Mouse (Mus musculus) heart, embryonic 10.5 days (tissue): Measurements from ENCODE around the gene Chst8. TPM values are rescaled to one million over a fixed set of nuclear protein-coding genes. Genes with fewer than 3 reads are reported as not detected.

Source experiments
- DNase-seq: peaks from one replicate; pipeline ENCODE4 v3.0.0-alpha.2; 2017; ENCODE audit warnings: low spot score
- H3K27ac ChIP-seq: fragments of 300-500 bp; sonication (generic); 2 replicates; pipeline ENCODE4 v1.5.1; 2016; ENCODE audit warnings: mild to moderate bottlenecking
- H3K27me3 ChIP-seq: fragments of 300-500 bp; sonication (generic); 2 replicates; pipeline ENCODE4 v1.6.1; 2016; ENCODE audit warnings: mild to moderate bottlenecking; ENCODE audit not compliant: poor library complexity, insufficient read depth, severe bottlenecking
- H3K36me3 ChIP-seq: fragments of 300-500 bp; sonication (generic); 2 replicates; pipeline ENCODE4 v1.6.1; 2016; ENCODE audit warnings: mild to moderate bottlenecking, moderate library complexity
- H3K4me1 ChIP-seq: fragments of 300-500 bp; sonication (generic); 2 replicates; pipeline ENCODE4 v1.6.1; 2016; ENCODE audit warnings: mild to moderate bottlenecking
- H3K4me3 ChIP-seq: fragments of 300-500 bp; sonication (generic); 2 replicates; pipeline ENCODE4 v1.5.1; 2016; ENCODE audit warnings: mild to moderate bottlenecking, moderate library complexity
- H3K9me3 ChIP-seq: fragments of 300-500 bp; sonication (generic); 2 replicates; pipeline ENCODE4 v1.6.1; 2016; ENCODE audit warnings: mild to moderate bottlenecking, moderate library complexity
- WGBS: fragments of 180-500 bp; shearing (Covaris S2); methylation state at CpG from one replicate; pipeline ENCODE4 v1.1.7; 2016; 5-methylcytosine and 5-hydroxymethylcytosine counted together
- polyA plus RNA-seq: library from polyadenylated mRNA; unstranded; fragments of >200 nt; fragmentation: Nextera tagmentation; extraction: Ambion mirVana; gene quantifications from 2 replicates; pipeline ENCODE4 v1.2.1, GENCODE M21; 2016

Gene Chst8
- polyA plus RNA-seq, 1 experiment from 2014 or later: 2.1 TPM

GRCm38 (mm10) chr7:34689028-34689427, 123.5 kb downstream of the Chst8 start:
- DNase-seq: no peak
- 20% methylated on average over 6 of the region's 6 CpGs for WGBS
- no peaks in the 10 kb centered on the region for H3K36me3 ChIP-seq
- peaks cover 11% of the 10 kb centered on the region; the same call in 1 of the 2 replicates for H3K27me3 ChIP-seq
- no peaks in the 10 kb centered on the region for H3K9me3 ChIP-seq
- no peak overlapping the region for H3K4me3 ChIP-seq
- H3K27ac ChIP-seq: no peak overlapping the region
- H3K4me1 ChIP-seq: peaks cover 30% of the 10 kb centered on the region

GRCm38 (mm10) chr7:34685801-34686200, 126.7 kb downstream of the Chst8 start:
- no peaks in the 10 kb centered on the region for H3K36me3 ChIP-seq
- no peaks in the 10 kb centered on the region for H3K9me3 ChIP-seq
- H3K4me3 ChIP-seq: no peak overlapping the region
- DNase-seq: no peak
- peaks cover 23% of the 10 kb centered on the region for H3K4me1 ChIP-seq
- peaks cover 20% of the 10 kb centered on the region; the same call in 1 of the 2 replicates for H3K27me3 ChIP-seq
- 41% methylated on average over 7 of the region's 7 CpGs for WGBS
- H3K27ac ChIP-seq: no peak overlapping the region

DNA sequence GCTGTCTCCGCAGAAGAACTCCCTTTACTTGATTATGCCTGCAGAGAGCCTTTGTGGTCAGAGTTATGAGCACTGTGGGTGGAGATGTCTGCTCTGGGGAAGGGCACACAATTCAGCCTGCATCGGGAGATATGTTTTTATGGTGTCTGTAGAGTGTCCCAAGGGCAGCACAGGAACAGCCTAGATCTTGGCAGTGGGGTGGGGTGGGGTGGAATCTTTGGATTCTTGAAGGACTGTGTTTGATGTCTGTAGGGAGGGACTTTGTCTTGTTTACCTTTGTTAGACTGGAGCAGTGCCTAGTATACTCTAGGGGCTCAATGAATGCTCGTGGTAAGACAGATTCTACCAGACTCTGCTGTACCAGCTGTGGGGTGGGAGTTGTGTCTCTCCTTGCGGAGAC, 127.3 kb downstream of the Chst8 start:
- 62% methylated on average over 4 of the region's 4 CpGs for WGBS
- peaks cover 20% of the 10 kb centered on the region for H3K4me1 ChIP-seq
- H3K36me3 ChIP-seq: no peaks in the 10 kb centered on the region
- H3K9me3 ChIP-seq: no peaks in the 10 kb centered on the region
- peaks cover 20% of the 10 kb centered on the region; the same call in 1 of the 2 replicates for H3K27me3 ChIP-seq
- DNase-seq: no peak
- no peak overlapping the region for H3K4me3 ChIP-seq
- no peak overlapping the region for H3K27ac ChIP-seq

- Histone ChIP-seq H3K36me3 (no peaks in the 10 kb centered on the region), H3K4me3 (no peak overlapping the region), H3K4me1 (peaks cover 8% of the 10 kb centered on the region), H3K27ac (no peak overlapping the region), H3K9me3 (no peaks in the 10 kb centered on the region), H3K27me3 (peaks cover 16% of the 10 kb centered on the region)
- no peak for DNase-seq
- 40% methylated on average over 15 of the region's 15 CpGs for WGBS
Measured at GRCm38 (mm10) chr7:34680771-34681421, 131.6 kb downstream of the Chst8 start.

GRCm38 (mm10) chr7:34679886-34680285, 132.6 kb downstream of the Chst8 start:
- H3K9me3 ChIP-seq: no peaks in the 10 kb centered on the region
- WGBS: 71% methylated on average over 2 of the region's 2 CpGs

GRCm38 (mm10) chr7:34675831-34676514, 136.5 kb downstream of the Chst8 start:
- DNase-seq: peak; percentile 82
- Histone ChIP-seq H3K36me3 (no peaks in the 10 kb centered on the region), H3K4me1 (peaks cover 13% of the 10 kb centered on the region), H3K27ac (no peak overlapping the region), H3K4me3 (peak overlapping the region; percentile 45), H3K9me3 (no peaks in the 10 kb centered on the region), H3K27me3 (peaks cover 44% of the 10 kb centered on the region)
- WGBS: 10% methylated on average over 33 of the region's 33 CpGs

More at GRCm38 (mm10) chr7:34679886-34680285, 132.6 kb downstream of the Chst8 start:
- peaks cover 27% of the 10 kb centered on the region for H3K27me3 ChIP-seq
- DNase-seq: no peak
- no peak overlapping the region for H3K4me3 ChIP-seq
- no peak overlapping the region for H3K27ac ChIP-seq
- peaks cover 15% of the 10 kb centered on the region for H3K4me1 ChIP-seq
- H3K36me3 ChIP-seq: no peaks in the 10 kb centered on the region

- DNase-seq: no peak
- WGBS: 15% methylated on average over 42 of the region's 42 CpGs
- Histone ChIP-seq H3K27me3 (peaks cover 44% of the 10 kb centered on the region), H3K4me3 (peak overlapping the region; percentile 45), H3K27ac (no peak overlapping the region), H3K36me3 (no peaks in the 10 kb centered on the region), H3K9me3 (no peaks in the 10 kb centered on the region), H3K4me1 (peaks cover 8% of the 10 kb centered on the region)
Measured at GRCm38 (mm10) chr7:34675120-34675790, 137.3 kb downstream of the Chst8 start.

- WGBS: 67% methylated on average over 4 of the region's 4 CpGs
- peaks cover 40% of the 10 kb centered on the region for H3K27me3 ChIP-seq
- H3K27ac ChIP-seq: no peak overlapping the region
- no peaks in the 10 kb centered on the region for H3K36me3 ChIP-seq
- DNase-seq: no peak
- peaks cover 19% of the 10 kb centered on the region for H3K4me1 ChIP-seq
- no peak overlapping the region for H3K4me3 ChIP-seq
- no peaks in the 10 kb centered on the region for H3K9me3 ChIP-seq
Measured at GRCm38 (mm10) chr7:34672916-34673315, 139.6 kb downstream of the Chst8 start.

DNA sequence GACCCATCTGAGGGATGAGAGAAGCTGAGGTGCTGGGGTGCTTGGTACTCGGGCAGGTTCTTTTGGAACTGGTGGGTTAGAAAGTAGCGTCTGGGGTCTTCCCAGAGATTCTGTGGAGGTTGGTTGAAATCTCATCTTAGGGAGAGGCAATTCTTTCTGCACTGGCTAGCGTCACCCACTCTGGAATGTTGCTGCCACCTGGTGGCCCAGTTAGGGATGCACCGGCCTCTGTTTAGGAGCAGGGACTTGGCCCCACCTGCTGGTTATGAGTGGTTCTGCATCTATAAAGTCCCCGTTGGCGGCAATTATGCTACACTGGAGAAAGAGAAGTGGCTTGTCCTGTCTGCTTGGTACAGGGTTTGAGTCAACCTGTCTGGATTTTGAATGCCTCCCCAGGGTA, 140.6 kb downstream of the Chst8 start:
- H3K4me3 ChIP-seq: no peak overlapping the region
- no peak overlapping the region for H3K27ac ChIP-seq
- peak; percentile 93 for DNase-seq
- WGBS: 1% methylated on average over 6 of the region's 6 CpGs
- no peaks in the 10 kb centered on the region for H3K9me3 ChIP-seq
- H3K36me3 ChIP-seq: no peaks in the 10 kb centered on the region
- peaks cover 19% of the 10 kb centered on the region for H3K4me1 ChIP-seq
- peaks cover 40% of the 10 kb centered on the region for H3K27me3 ChIP-seq

DNA sequence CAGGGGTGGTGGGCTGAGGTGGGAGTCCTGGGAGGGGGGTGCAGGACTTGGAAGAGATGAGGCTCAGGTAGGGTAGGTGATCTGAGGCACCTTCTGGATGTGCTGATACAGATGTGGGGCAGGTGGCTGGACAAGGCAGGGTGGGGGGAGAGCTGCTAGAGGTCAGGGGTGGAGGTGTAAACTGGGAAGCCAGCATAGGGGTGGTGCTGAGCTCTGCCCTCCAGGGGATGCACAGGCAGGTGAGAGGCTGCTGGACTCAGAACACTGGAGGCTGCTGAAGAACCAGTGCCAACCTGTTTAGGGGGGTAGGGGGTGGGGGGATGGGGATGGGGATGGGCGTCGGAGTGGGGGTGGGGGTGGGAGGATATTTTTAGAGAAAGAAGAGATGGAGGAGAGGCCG, 141.7 kb downstream of the Chst8 start:
- H3K9me3 ChIP-seq: no peaks in the 10 kb centered on the region
- whole genome bisulfite sequencing: 65% methylated on average over 3 of the region's 3 CpGs
- H3K36me3 ChIP-seq: no peaks in the 10 kb centered on the region
- H3K27me3 ChIP-seq: peaks cover 36% of the 10 kb centered on the region
- no peak for DNase-seq
- peaks cover 17% of the 10 kb centered on the region for H3K4me1 ChIP-seq
- no peak overlapping the region for H3K27ac ChIP-seq
- no peak overlapping the region for H3K4me3 ChIP-seq

DNA sequence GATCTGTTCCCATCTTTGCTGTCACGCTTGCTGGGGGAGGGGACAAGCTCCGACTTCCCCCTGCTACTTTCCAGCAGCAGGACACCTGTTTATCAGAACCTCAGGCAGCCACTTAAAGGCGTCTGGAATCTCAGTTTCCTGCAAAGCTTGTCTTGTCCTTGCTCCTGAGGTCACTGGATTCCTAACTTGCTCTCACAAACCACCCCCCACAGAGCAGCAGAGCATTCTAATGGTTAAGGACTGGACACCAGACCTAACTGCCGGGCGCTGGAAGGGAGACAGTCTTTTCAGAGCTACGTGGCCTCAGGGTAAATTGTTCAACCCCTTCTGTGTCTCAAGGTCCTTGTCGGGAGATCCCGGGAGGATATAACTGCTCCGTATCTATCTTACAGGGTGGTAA, 143.2 kb downstream of the Chst8 start:
- Histone ChIP-seq H3K27ac (no peak overlapping the region), H3K27me3 (peaks cover 22% of the 10 kb centered on the region), H3K9me3 (no peaks in the 10 kb centered on the region), H3K36me3 (no peaks in the 10 kb centered on the region), H3K4me3 (peak overlapping the region; percentile 28; the same call in 1 of the 2 replicates), H3K4me1 (peaks cover 11% of the 10 kb centered on the region)
- no peak for DNase-seq
- WGBS: 7% methylated on average over 9 of the region's 9 CpGs

- 81% methylated on average over 16 of the region's 16 CpGs for WGBS
- DNase-seq: no peak
- Histone ChIP-seq H3K4me3 (no peak overlapping the region), H3K27ac (no peak overlapping the region), H3K9me3 (no peaks in the 10 kb centered on the region), H3K4me1 (peaks cover 15% of the 10 kb centered on the region), H3K36me3 (no peaks in the 10 kb centered on the region), H3K27me3 (peaks cover 7% of the 10 kb centered on the region)
Measured at GRCm38 (mm10) chr7:34667874-34668273, 144.6 kb downstream of the Chst8 start.

DNA sequence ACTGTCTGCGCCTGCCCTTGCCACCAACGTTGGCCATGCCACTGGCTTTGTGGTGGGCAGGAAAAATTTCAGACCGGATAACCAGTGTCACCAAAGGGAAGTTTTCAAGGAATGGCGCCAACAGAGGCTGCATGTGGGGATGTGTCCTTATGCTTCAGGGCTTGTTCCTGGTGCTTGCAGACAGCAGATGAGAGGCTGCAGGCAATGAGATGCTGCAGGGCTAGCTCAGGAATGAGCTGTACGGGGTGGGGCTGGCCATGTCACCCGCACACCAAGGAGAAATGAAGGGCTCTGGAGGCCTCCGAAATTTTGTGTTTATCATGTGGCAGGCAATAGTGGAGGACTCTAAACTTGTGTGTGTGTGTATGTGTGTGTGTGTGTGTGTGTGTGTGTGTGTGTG, 149.4 kb downstream of the Chst8 start:
- Histone ChIP-seq H3K4me3 (no peak overlapping the region), H3K9me3 (no peaks in the 10 kb centered on the region), H3K4me1 (peaks cover 8% of the 10 kb centered on the region; the same call in 1 of the 2 replicates), H3K36me3 (no peaks in the 10 kb centered on the region), H3K27me3 (no peaks in the 10 kb centered on the region), H3K27ac (no peak overlapping the region)
- WGBS: 35% methylated on average over 7 of the region's 7 CpGs
- no peak for DNase-seq
